Mouse (Mus musculus): ENCODE measurements around the gene Hmox2. TPM values are rescaled to one million over a fixed set of nuclear protein-coding genes. Genes with fewer than 3 reads are reported as not detected.

The Hmox2 gene
- polyA plus RNA-seq, 1 experiment = 59.0 TPM

- DNase-seq (ENCODE audit: low read depth) = no peak
- TF ChIP-seq CTCF (IDR thresholded peaks at IDR 0.05; ENCODE audit: borderline replicate concordance, extremely low read depth, insufficient read depth, insufficient read length) = no peak
- TF ChIP-seq POLR2A (IDR thresholded peaks at IDR 0.05; ENCODE audit: borderline replicate concordance, extremely low read depth, insufficient read depth, insufficient read length, poor library complexity, severe bottlenecking) = no peak
Observed at GRCm38 (mm10) chr16:4727526-4727925, 1.4 kb downstream of the Hmox2 start.

GRCm38 (mm10) chr16:4727963-4728362 is 1.8 kb downstream of the Hmox2 start:
- TF ChIP-seq CTCF (IDR thresholded peaks at IDR 0.05; ENCODE audit: borderline replicate concordance, extremely low read depth, insufficient read depth, insufficient read length) = no peak
- no peak for TF ChIP-seq POLR2A (IDR thresholded peaks at IDR 0.05; ENCODE audit: borderline replicate concordance, extremely low read depth, insufficient read depth, insufficient read length, poor library complexity, severe bottlenecking)
- no peak for DNase-seq (ENCODE audit: low read depth)

GRCm38 (mm10) chr16:4730776-4731358 is 4.7 kb downstream of the Hmox2 start:
- TF ChIP-seq POLR2A (IDR thresholded peaks at IDR 0.05; ENCODE audit: borderline replicate concordance, extremely low read depth, insufficient read depth, insufficient read length, poor library complexity, severe bottlenecking) = no peak
- peak; percentile 48 for DNase-seq (ENCODE audit: low read depth)

- DNase-seq (ENCODE audit: low read depth) = no peak
Observed at GRCm38 (mm10) chr16:4736262-4736661, 10.1 kb downstream of the Hmox2 start.

GRCm38 (mm10) chr16:4739994-4740393 is 13.8 kb downstream of the Hmox2 start:
- DNase-seq (ENCODE audit: low read depth) = no peak
- no peak for TF ChIP-seq CTCF (IDR thresholded peaks at IDR 0.05; ENCODE audit: borderline replicate concordance, extremely low read depth, insufficient read depth, insufficient read length)
- no peak for TF ChIP-seq POLR2A (IDR thresholded peaks at IDR 0.05; ENCODE audit: borderline replicate concordance, extremely low read depth, insufficient read depth, insufficient read length, poor library complexity, severe bottlenecking)

More at GRCm38 (mm10) chr16:4736262-4736661, 10.1 kb downstream of the Hmox2 start:
- TF ChIP-seq POLR2A (IDR thresholded peaks at IDR 0.05; ENCODE audit: borderline replicate concordance, extremely low read depth, insufficient read depth, insufficient read length, poor library complexity, severe bottlenecking) = no peak
- TF ChIP-seq CTCF (IDR thresholded peaks at IDR 0.05; ENCODE audit: borderline replicate concordance, extremely low read depth, insufficient read depth, insufficient read length) = no peak

- DNase-seq (ENCODE audit: low read depth) = no peak
- TF ChIP-seq POLR2A (IDR thresholded peaks at IDR 0.05; ENCODE audit: borderline replicate concordance, extremely low read depth, insufficient read depth, insufficient read length, poor library complexity, severe bottlenecking) = no peak
- TF ChIP-seq CTCF (IDR thresholded peaks at IDR 0.05; ENCODE audit: borderline replicate concordance, extremely low read depth, insufficient read depth, insufficient read length) = no peak
Observed at GRCm38 (mm10) chr16:4742186-4742585, 16.0 kb downstream of the Hmox2 start.

GRCm38 (mm10) chr16:4752155-4752554 is 26.0 kb downstream of the Hmox2 start:
- DNase-seq (ENCODE audit: low read depth) = no peak
- TF ChIP-seq CTCF (IDR thresholded peaks at IDR 0.05; ENCODE audit: borderline replicate concordance, extremely low read depth, insufficient read depth, insufficient read length) = no peak
- no peak for TF ChIP-seq POLR2A (IDR thresholded peaks at IDR 0.05; ENCODE audit: borderline replicate concordance, extremely low read depth, insufficient read depth, insufficient read length, poor library complexity, severe bottlenecking)

GRCm38 (mm10) chr16:4754045-4754444 is 27.9 kb downstream of the Hmox2 start:
- no peak for DNase-seq (ENCODE audit: low read depth)
- TF ChIP-seq CTCF (IDR thresholded peaks at IDR 0.05; ENCODE audit: borderline replicate concordance, extremely low read depth, insufficient read depth, insufficient read length) = no peak
- no peak for TF ChIP-seq POLR2A (IDR thresholded peaks at IDR 0.05; ENCODE audit: borderline replicate concordance, extremely low read depth, insufficient read depth, insufficient read length, poor library complexity, severe bottlenecking)

GRCm38 (mm10) chr16:4756660-4757335 is 30.6 kb downstream of the Hmox2 start:
- peak; percentile 53 for DNase-seq (ENCODE audit: low read depth)

- DNase-seq (ENCODE audit: low read depth) = no peak
- TF ChIP-seq POLR2A (IDR thresholded peaks at IDR 0.05; ENCODE audit: borderline replicate concordance, extremely low read depth, insufficient read depth, insufficient read length, poor library complexity, severe bottlenecking) = no peak
Observed at GRCm38 (mm10) chr16:4762437-4762836, 36.3 kb downstream of the Hmox2 start.

- TF ChIP-seq POLR2A (IDR thresholded peaks at IDR 0.05; ENCODE audit: borderline replicate concordance, extremely low read depth, insufficient read depth, insufficient read length, poor library complexity, severe bottlenecking) = no peak
- TF ChIP-seq CTCF (IDR thresholded peaks at IDR 0.05; ENCODE audit: borderline replicate concordance, extremely low read depth, insufficient read depth, insufficient read length) = peak; percentile 61; the same call in 1 of the 2 replicates
- DNase-seq (ENCODE audit: low read depth) = peak; percentile 51
Observed at GRCm38 (mm10) chr16:4763276-4763675, 37.1 kb downstream of the Hmox2 start.

- TF ChIP-seq POLR2A (IDR thresholded peaks at IDR 0.05; ENCODE audit: borderline replicate concordance, extremely low read depth, insufficient read depth, insufficient read length, poor library complexity, severe bottlenecking) = no peak
- no peak for TF ChIP-seq CTCF (IDR thresholded peaks at IDR 0.05; ENCODE audit: borderline replicate concordance, extremely low read depth, insufficient read depth, insufficient read length)
- no peak for DNase-seq (ENCODE audit: low read depth)
Observed at GRCm38 (mm10) chr16:4765852-4766251, 39.7 kb downstream of the Hmox2 start.

Data from brain, embryonic 14.5 days (tissue).